Mouse (Mus musculus) neural tube, embryonic 13.5 days (tissue): Measurements from ENCODE around the gene Mterf1b. TPM values are rescaled to one million over a fixed set of nuclear protein-coding genes. Genes with fewer than 3 reads are reported as not detected.
"Not testable (repeated sequence)": the region's sequence is repeated elsewhere in the genome, so short reads cannot be mapped to it uniquely, and the experiment has no call there.

Experiments
- ATAC-seq: fragments of 200-750 bp; cut with Nextera tagmentation; 2 replicates; pipeline ENCODE4 v1.8.0; 2017; ENCODE audit warnings: low read depth, mild to moderate bottlenecking, moderate TSS enrichment, moderate library complexity
- H3K27ac ChIP-seq: fragments of 300-500 bp; sonication (generic); replicated peaks from 2 replicates; pipeline ENCODE4 v1.5.1; 2015; ENCODE audit warnings: moderate library complexity, mild to moderate bottlenecking, inconsistent platforms
- H3K27me3 ChIP-seq: fragments of 300-500 bp; sonication (generic); 2 replicates; pipeline ENCODE4 v1.6.1; 2015; ENCODE audit warnings: mild to moderate bottlenecking, inconsistent platforms
- H3K36me3 ChIP-seq: fragments of 300-500 bp; sonication (generic); 2 replicates; pipeline ENCODE4 v1.6.1; 2015; ENCODE audit warnings: mild to moderate bottlenecking, inconsistent platforms
- H3K4me1 ChIP-seq: fragments of 300-500 bp; sonication (generic); replicated peaks from 2 replicates; pipeline ENCODE4 v1.6.1; 2015; ENCODE audit warnings: inconsistent platforms
- H3K4me2 ChIP-seq: fragments of 300-500 bp; sonication (generic); 2 replicates; pipeline ENCODE4 v1.6.1; 2015; ENCODE audit warnings: inconsistent platforms, mild to moderate bottlenecking, moderate library complexity
- H3K4me3 ChIP-seq: fragments of 300-500 bp; sonication (generic); 2 replicates; pipeline ENCODE4 v1.5.1; 2015; ENCODE audit warnings: mild to moderate bottlenecking, inconsistent platforms
- H3K9ac ChIP-seq: fragments of 300-500 bp; sonication (generic); 2 replicates; pipeline ENCODE4 v1.6.1; 2015; ENCODE audit warnings: moderate library complexity, mild to moderate bottlenecking, inconsistent platforms
- H3K9me3 ChIP-seq: fragments of 300-500 bp; sonication (generic); 2 replicates; pipeline ENCODE4 v1.6.1; 2016; ENCODE audit warnings: inconsistent platforms
- WGBS: fragments of 180-500 bp; shearing (Covaris S2); methylation state at CpG from one replicate; pipeline ENCODE4 v1.1.7; 2015; 5-methylcytosine and 5-hydroxymethylcytosine counted together
- polyA plus RNA-seq: library from polyadenylated mRNA; unstranded; fragments of >200 nt; fragmentation: Nextera tagmentation; extraction: Ambion mirVana; gene quantifications from 2 replicates; pipeline ENCODE4 v1.2.1, GENCODE M21; 2015

The Mterf1b gene
- 3.5 and 3.6 TPM in 2 replicates for polyA plus RNA-seq

GRCm38 (mm10) chr5:4191671-4192480 is at the start of gene Mterf1b:
Mterf1b (plus strand) TSS chr5:4192367.
- H3K9me3 ChIP-seq, H3K36me3 ChIP-seq, H3K27ac ChIP-seq, H3K27me3 ChIP-seq: not testable (repeated sequence)
- Histone ChIP-seq H3K4me2 (peak within 1 kb of the TSS; percentile 76), H3K9ac (peak within 1 kb of the TSS; percentile 65), H3K4me1 (peaks cover 13% of the 10 kb centered on the region), H3K4me3 (peak within 1 kb of the TSS; percentile 42)
- 88% methylated on average over 8 of the region's 37 CpGs for WGBS
- peak; percentile 98 for ATAC-seq

GRCm38 (mm10) chr5:4159418-4160071 is 32.6 kb upstream of the Mterf1b start:
- not testable (repeated sequence) for H3K9ac ChIP-seq, H3K4me1 ChIP-seq, H3K36me3 ChIP-seq, H3K4me2 ChIP-seq, H3K4me3 ChIP-seq, ATAC-seq, H3K9me3 ChIP-seq, H3K27ac ChIP-seq, H3K27me3 ChIP-seq
- WGBS: 72% methylated on average over 5 of the region's 5 CpGs

GRCm38 (mm10) chr5:4161554-4161953 is 30.6 kb upstream of the Mterf1b start:
- no peak overlapping the region for H3K9ac ChIP-seq
- no peak overlapping the region for H3K4me3 ChIP-seq
- H3K9me3 ChIP-seq: no peaks in the 10 kb centered on the region
- H3K4me1 ChIP-seq: no peaks in the 10 kb centered on the region
- no peak overlapping the region for H3K4me2 ChIP-seq
- no peaks in the 10 kb centered on the region for H3K27me3 ChIP-seq
- ATAC-seq: no peak
- 91% methylated on average over 3 of the region's 3 CpGs for WGBS
- no peaks in the 10 kb centered on the region for H3K36me3 ChIP-seq
- H3K27ac ChIP-seq: no peak overlapping the region

GRCm38 (mm10) chr5:4162461-4162860 is 29.7 kb upstream of the Mterf1b start:
- Histone ChIP-seq H3K27ac (no peak overlapping the region), H3K27me3 (no peaks in the 10 kb centered on the region), H3K36me3 (no peaks in the 10 kb centered on the region), H3K4me3 (no peak overlapping the region), H3K9me3 (no peaks in the 10 kb centered on the region), H3K4me1 (no peaks in the 10 kb centered on the region), H3K4me2 (no peak overlapping the region), H3K9ac (no peak overlapping the region)
- 77% methylated on average over 7 of the region's 7 CpGs for WGBS
- no peak for ATAC-seq

- H3K4me2 ChIP-seq, H3K9ac ChIP-seq, H3K9me3 ChIP-seq, ATAC-seq, H3K27me3 ChIP-seq, H3K36me3 ChIP-seq, H3K4me3 ChIP-seq, H3K27ac ChIP-seq, H3K4me1 ChIP-seq: not testable (repeated sequence)
- WGBS: 77% methylated on average over 6 of the region's 6 CpGs
These were observed 24.2 kb upstream of the Mterf1b start for GRCm38 (mm10) chr5:4167813-4168529.

GRCm38 (mm10) chr5:4168530-4168926 is 23.6 kb upstream of the Mterf1b start:
- H3K27ac ChIP-seq, H3K4me1 ChIP-seq, H3K4me3 ChIP-seq, ATAC-seq, H3K4me2 ChIP-seq, H3K27me3 ChIP-seq, H3K36me3 ChIP-seq, H3K9me3 ChIP-seq, H3K9ac ChIP-seq: not testable (repeated sequence)
- 72% methylated on average over 4 of the region's 4 CpGs for WGBS

GRCm38 (mm10) chr5:4176421-4176820 is 15.7 kb upstream of the Mterf1b start:
- not testable (repeated sequence) for H3K9me3 ChIP-seq, H3K9ac ChIP-seq, H3K4me3 ChIP-seq, H3K27ac ChIP-seq, ATAC-seq, H3K27me3 ChIP-seq, H3K4me2 ChIP-seq, H3K36me3 ChIP-seq, H3K4me1 ChIP-seq
- 91% methylated on average over 3 of the region's 3 CpGs for WGBS

GRCm38 (mm10) chr5:4179364-4179763 is 12.8 kb upstream of the Mterf1b start:
- Histone ChIP-seq H3K4me1 (peaks cover 9% of the 10 kb centered on the region; the same call in 1 of the 2 replicates), H3K36me3 (no peaks in the 10 kb centered on the region), H3K27ac (no peak overlapping the region), H3K9me3 (no peaks in the 10 kb centered on the region), H3K27me3 (no peaks in the 10 kb centered on the region), H3K4me2 (no peak overlapping the region), H3K4me3 (no peak overlapping the region), H3K9ac (no peak overlapping the region)
- ATAC-seq: no peak
- WGBS: 88% methylated on average over 6 of the region's 6 CpGs

GRCm38 (mm10) chr5:4186815-4187214 is 5.4 kb upstream of the Mterf1b start:
- WGBS: 72% methylated on average over 4 of the region's 4 CpGs
- Histone ChIP-seq H3K9me3 (peaks cover 3% of the 10 kb centered on the region; the same call in 1 of the 2 replicates), H3K4me3 (no peak overlapping the region), H3K27ac (no peak overlapping the region), H3K4me2 (no peak overlapping the region), H3K4me1 (no peaks in the 10 kb centered on the region), H3K9ac (no peak overlapping the region), H3K27me3 (no peaks in the 10 kb centered on the region), H3K36me3 (no peaks in the 10 kb centered on the region)
- ATAC-seq: no peak

GRCm38 (mm10) chr5:4192481-4193246 is 497 bp downstream of the Mterf1b start:
- H3K27ac ChIP-seq, H3K9me3 ChIP-seq, H3K36me3 ChIP-seq, H3K27me3 ChIP-seq: not testable (repeated sequence)
- peak; percentile 1; the same call in 1 of the 2 replicates for ATAC-seq
- H3K4me3 ChIP-seq: peak overlapping the region; percentile 42
- H3K4me2 ChIP-seq: peak overlapping the region; percentile 76
- peak overlapping the region; percentile 65 for H3K9ac ChIP-seq
- 10% methylated on average over 14 of the region's 27 CpGs for WGBS
- peaks cover 13% of the 10 kb centered on the region for H3K4me1 ChIP-seq

GRCm38 (mm10) chr5:4193247-4193628 is 1.1 kb downstream of the Mterf1b start:
- ATAC-seq: no peak
- Histone ChIP-seq H3K9ac (no peak overlapping the region), H3K27me3 (no peaks in the 10 kb centered on the region), H3K36me3 (no peaks in the 10 kb centered on the region), H3K4me2 (peak overlapping the region; percentile 76), H3K4me3 (peak overlapping the region; percentile 42; the same call in 1 of the 2 replicates), H3K4me1 (peaks cover 13% of the 10 kb centered on the region), H3K27ac (no peak overlapping the region), H3K9me3 (peaks cover 3% of the 10 kb centered on the region; the same call in 1 of the 2 replicates)
- WGBS: 85% methylated on average over 5 of the region's 5 CpGs
